Mouse (Mus musculus) stomach, embryonic 15.5 days (tissue): ENCODE results near the gene Fabp2. TPM values are rescaled to one million over a fixed set of nuclear protein-coding genes. Genes with fewer than 3 reads are reported as not detected.

Source experiments
- ATAC-seq: fragments of 200-750 bp; cut with Nextera tagmentation; 2 replicates; pipeline ENCODE4 v1.8.0; 2017; ENCODE audit warnings: low read depth, moderate number of reproducible peaks, moderate TSS enrichment; ENCODE audit not compliant: insufficient read depth, low FRiP score
- H3K27ac ChIP-seq: fragments of 300-500 bp; sonication (generic); 2 replicates; pipeline ENCODE4 v1.5.1; 2015; ENCODE audit warnings: mild to moderate bottlenecking, inconsistent platforms
- H3K27me3 ChIP-seq: fragments of 300-500 bp; sonication (generic); replicated peaks from 2 replicates; pipeline ENCODE4 v1.6.1; 2015; ENCODE audit warnings: inconsistent platforms
- H3K36me3 ChIP-seq: fragments of 300-500 bp; sonication (generic); 2 replicates; pipeline ENCODE4 v1.6.1; 2015; ENCODE audit warnings: inconsistent platforms
- H3K4me1 ChIP-seq: fragments of 300-500 bp; sonication (generic); 2 replicates; pipeline ENCODE4 v1.6.1; 2015; ENCODE audit warnings: inconsistent platforms
- H3K4me2 ChIP-seq: fragments of 300-500 bp; sonication (generic); 2 replicates; pipeline ENCODE4 v1.6.1; 2015; ENCODE audit warnings: mild to moderate bottlenecking, inconsistent platforms
- H3K4me3 ChIP-seq: fragments of 300-500 bp; sonication (generic); replicated peaks from 2 replicates; pipeline ENCODE4 v1.5.1; 2015; ENCODE audit warnings: inconsistent platforms
- H3K9ac ChIP-seq: fragments of 300-500 bp; sonication (generic); 2 replicates; pipeline ENCODE4 v1.6.1; 2015; ENCODE audit warnings: inconsistent platforms
- H3K9me3 ChIP-seq: fragments of 300-500 bp; sonication (generic); 2 replicates; pipeline ENCODE4 v1.6.1; 2016; ENCODE audit warnings: inconsistent platforms
- WGBS: fragments of 180-500 bp; shearing (Covaris S2); methylation state at CpG from one replicate; pipeline ENCODE4 v1.1.7; 2015; 5-methylcytosine and 5-hydroxymethylcytosine counted together
- polyA plus RNA-seq: library from polyadenylated mRNA; unstranded; fragments of >200 nt; fragmentation: Nextera tagmentation; extraction: Ambion mirVana; gene quantifications from 2 replicates; pipeline ENCODE4 v1.2.1, GENCODE M21; 2015

The Fabp2 gene
- 108 and 122 TPM in 2 replicates for polyA plus RNA-seq

GRCm38 (mm10) chr3:122894772-122895171, at the start of gene Fabp2:
Gene Fabp2 (plus strand): TSS chr3:122895072.
- no peak within 1 kb of the TSS for H3K9ac ChIP-seq
- WGBS, result 87% methylated on average over 3 of the region's 3 CpGs
- H3K4me3 ChIP-seq, result no peak within 1 kb of the TSS
- no peaks in the 10 kb centered on the region for H3K4me1 ChIP-seq
- H3K4me2 ChIP-seq, result no peak within 1 kb of the TSS
- ATAC-seq, result no peak
- H3K27ac ChIP-seq, result no peak within 1 kb of the TSS
- no peaks in the 10 kb centered on the region for H3K27me3 ChIP-seq
- H3K9me3 ChIP-seq, result no peaks in the 10 kb centered on the region
- no peaks in the 10 kb centered on the region for H3K36me3 ChIP-seq

GRCm38 (mm10) chr3:122848410-122849034, 46.4 kb upstream of the Fabp2 start:
- H3K4me3 ChIP-seq, result no peak overlapping the region
- H3K27ac ChIP-seq, result 0 out of 2 replicates have a peak overlapping the region, but pooled peaks have one; percentile 1
- no peaks in the 10 kb centered on the region for H3K27me3 ChIP-seq
- no peak overlapping the region for H3K9ac ChIP-seq
- 33% methylated on average over 5 of the region's 5 CpGs for WGBS
- ATAC-seq, result no peak
- H3K9me3 ChIP-seq, result no peaks in the 10 kb centered on the region
- H3K4me2 ChIP-seq, result no peak overlapping the region
- peaks cover 24% of the 10 kb centered on the region for H3K36me3 ChIP-seq
- no peaks in the 10 kb centered on the region for H3K4me1 ChIP-seq

- WGBS, result 61% methylated on average over 11 of the region's 11 CpGs
- Histone ChIP-seq H3K36me3 (0 out of 2 replicates have a peak, but pooled peaks cover 4% of the 10 kb centered on the region), H3K4me1 (no peaks in the 10 kb centered on the region), H3K9me3 (no peaks in the 10 kb centered on the region), H3K9ac (no peak overlapping the region), H3K27ac (no peak overlapping the region), H3K4me2 (no peak overlapping the region), H3K4me3 (no peak overlapping the region), H3K27me3 (no peaks in the 10 kb centered on the region)
- no peak for ATAC-seq
These were observed 39.7 kb upstream of the Fabp2 start for GRCm38 (mm10) chr3:122855149-122855548.

- WGBS, result 70% methylated on average over 2 of the region's 2 CpGs
- H3K4me3 ChIP-seq, result no peak overlapping the region
- H3K9me3 ChIP-seq, result no peaks in the 10 kb centered on the region
- no peak for ATAC-seq
- H3K4me1 ChIP-seq, result no peaks in the 10 kb centered on the region
- no peak overlapping the region for H3K4me2 ChIP-seq
- no peaks in the 10 kb centered on the region for H3K27me3 ChIP-seq
- H3K9ac ChIP-seq, result no peak overlapping the region
- peak overlapping the region; percentile 65; the same call in 1 of the 2 replicates for H3K27ac ChIP-seq
- no peaks in the 10 kb centered on the region for H3K36me3 ChIP-seq
These were observed 35.0 kb upstream of the Fabp2 start for GRCm38 (mm10) chr3:122859829-122860228.

GRCm38 (mm10) chr3:122860573-122861498, 34.0 kb upstream of the Fabp2 start:
- Histone ChIP-seq H3K36me3 (no peaks in the 10 kb centered on the region), H3K27ac (peak overlapping the region; percentile 65; the same call in 1 of the 2 replicates), H3K4me2 (no peak overlapping the region), H3K9me3 (no peaks in the 10 kb centered on the region), H3K4me1 (no peaks in the 10 kb centered on the region), H3K9ac (no peak overlapping the region), H3K27me3 (no peaks in the 10 kb centered on the region), H3K4me3 (no peak overlapping the region)
- ATAC-seq, result peak; percentile 35; the same call in 1 of the 2 replicates
- 78% methylated on average over 12 of the region's 12 CpGs for WGBS

GRCm38 (mm10) chr3:122865092-122865491, 29.8 kb upstream of the Fabp2 start:
- Histone ChIP-seq H3K9me3 (no peaks in the 10 kb centered on the region), H3K9ac (no peak overlapping the region), H3K4me2 (no peak overlapping the region), H3K36me3 (no peaks in the 10 kb centered on the region), H3K27me3 (no peaks in the 10 kb centered on the region), H3K4me1 (no peaks in the 10 kb centered on the region), H3K4me3 (no peak overlapping the region), H3K27ac (no peak overlapping the region)
- 81% methylated on average over 4 of the region's 4 CpGs for WGBS
- ATAC-seq, result no peak

GRCm38 (mm10) chr3:122868270-122868669, 26.6 kb upstream of the Fabp2 start:
- Histone ChIP-seq H3K4me2 (no peak overlapping the region), H3K27me3 (no peaks in the 10 kb centered on the region), H3K9ac (no peak overlapping the region), H3K4me3 (no peak overlapping the region), H3K36me3 (no peaks in the 10 kb centered on the region), H3K4me1 (no peaks in the 10 kb centered on the region), H3K9me3 (no peaks in the 10 kb centered on the region), H3K27ac (no peak overlapping the region)
- ATAC-seq, result no peak
- 86% methylated on average over 1 of the region's 1 CpGs for WGBS

GRCm38 (mm10) chr3:122871596-122871995, 23.3 kb upstream of the Fabp2 start:
- H3K9me3 ChIP-seq, result no peaks in the 10 kb centered on the region
- H3K4me2 ChIP-seq, result no peak overlapping the region
- no peaks in the 10 kb centered on the region for H3K36me3 ChIP-seq
- H3K27ac ChIP-seq, result no peak overlapping the region
- ATAC-seq, result no peak
- H3K4me3 ChIP-seq, result no peak overlapping the region
- H3K4me1 ChIP-seq, result no peaks in the 10 kb centered on the region
- 85% methylated on average over 1 of the region's 1 CpGs for WGBS
- no peaks in the 10 kb centered on the region for H3K27me3 ChIP-seq
- no peak overlapping the region for H3K9ac ChIP-seq

- ATAC-seq, result no peak
- Histone ChIP-seq H3K36me3 (no peaks in the 10 kb centered on the region), H3K9ac (no peak overlapping the region), H3K27me3 (no peaks in the 10 kb centered on the region), H3K4me1 (0 out of 2 replicates have a peak, but pooled peaks cover 3% of the 10 kb centered on the region), H3K27ac (no peak overlapping the region), H3K9me3 (no peaks in the 10 kb centered on the region), H3K4me3 (no peak overlapping the region), H3K4me2 (no peak overlapping the region)
- WGBS, result 78% methylated on average over 2 of the region's 2 CpGs
These were observed 18.0 kb upstream of the Fabp2 start for GRCm38 (mm10) chr3:122876870-122877269.

GRCm38 (mm10) chr3:122877543-122877942, 17.3 kb upstream of the Fabp2 start:
- H3K4me1 ChIP-seq, result 0 out of 2 replicates have a peak, but pooled peaks cover 3% of the 10 kb centered on the region
- H3K9me3 ChIP-seq, result no peaks in the 10 kb centered on the region
- no peak overlapping the region for H3K9ac ChIP-seq
- H3K27me3 ChIP-seq, result no peaks in the 10 kb centered on the region
- no peak overlapping the region for H3K4me3 ChIP-seq
- WGBS, result 76% methylated on average over 3 of the region's 3 CpGs
- no peaks in the 10 kb centered on the region for H3K36me3 ChIP-seq
- peak; percentile 65; the same call in 1 of the 2 replicates for ATAC-seq
- H3K4me2 ChIP-seq, result no peak overlapping the region
- H3K27ac ChIP-seq, result no peak overlapping the region

GRCm38 (mm10) chr3:122878705-122879315, 16.1 kb upstream of the Fabp2 start:
- H3K4me1 ChIP-seq, result 0 out of 2 replicates have a peak, but pooled peaks cover 3% of the 10 kb centered on the region
- H3K4me2 ChIP-seq, result no peak overlapping the region
- H3K27me3 ChIP-seq, result no peaks in the 10 kb centered on the region
- H3K27ac ChIP-seq, result no peak overlapping the region
- no peaks in the 10 kb centered on the region for H3K36me3 ChIP-seq
- ATAC-seq, result peak; percentile 35; the same call in 1 of the 2 replicates
- 82% methylated on average over 8 of the region's 8 CpGs for WGBS
- H3K9me3 ChIP-seq, result no peaks in the 10 kb centered on the region
- H3K4me3 ChIP-seq, result no peak overlapping the region
- no peak overlapping the region for H3K9ac ChIP-seq
